Mouse (Mus musculus) thymus, adult 2 months (tissue): Measurements from ENCODE around the gene Fkbp9. TPM values are rescaled to one million over a fixed set of nuclear protein-coding genes. Genes with fewer than 3 reads are reported as not detected.

ENCODE experiments used
- DNase-seq: peaks from one replicate; pipeline ENCODE4 v3.0.0; 2021
- H3K27ac ChIP-seq: fragments of 200-500 bp; 2 replicates; pipeline ENCODE4 v1.5.1; 2012; ENCODE audit warnings: low read length, control low read depth; ENCODE audit not compliant: control insufficient read depth, insufficient read depth
- H3K27me3 ChIP-seq: fragments of 200-500 bp; 2 replicates; pipeline ENCODE4 v1.6.1; 2012; ENCODE audit warnings: mild to moderate bottlenecking, low read length, moderate library complexity, mixed read lengths; ENCODE audit not compliant: control insufficient read depth, insufficient read depth
- H3K36me3 ChIP-seq: fragments of 200-500 bp; 2 replicates; pipeline ENCODE4 v1.6.1; 2012; ENCODE audit warnings: mild to moderate bottlenecking, low read length, moderate library complexity; ENCODE audit not compliant: control insufficient read depth, insufficient read depth
- H3K4me1 ChIP-seq: fragments of 200-500 bp; replicated peaks from 2 replicates; pipeline ENCODE4 v1.6.1; 2012; ENCODE audit warnings: low read length; ENCODE audit not compliant: control insufficient read depth, insufficient read depth
- H3K4me3 ChIP-seq: fragments of 200-500 bp; 2 replicates; pipeline ENCODE4 v1.5.1; 2012; ENCODE audit warnings: mild to moderate bottlenecking, low read length, control low read depth, moderate library complexity; ENCODE audit not compliant: control insufficient read depth, insufficient read depth
- CTCF ChIP-seq: fragments of 200-500 bp; IDR thresholded peaks from 2 replicates; pipeline ENCODE4 v1.5.1; 2012; ENCODE audit warnings: mild to moderate bottlenecking, control low read depth, low read length, moderate library complexity, borderline replicate concordance; ENCODE audit not compliant: control insufficient read depth, poor library complexity, insufficient read depth; ENCODE audit errors: extremely low read depth
- POLR2A ChIP-seq: fragments of 200-500 bp; IDR thresholded peaks from 2 replicates; pipeline ENCODE4 v1.6.1; 2012; ENCODE audit warnings: mild to moderate bottlenecking, low read length, control low read depth, moderate library complexity; ENCODE audit not compliant: control insufficient read depth, poor library complexity, insufficient read depth; ENCODE audit errors: extremely low read depth
- WGBS: fragments of 180-500 bp; shearing (Covaris S2); methylation state at CpG from one replicate; pipeline ENCODE4 v1.1.7; 2018; 5-methylcytosine and 5-hydroxymethylcytosine counted together
- polyA plus RNA-seq: library from polyadenylated mRNA; depleted of rRNA; stranded (reverse); fragments of >200 nt; gene quantifications from 2 replicates; pipeline ENCODE4 v1.2.3, GENCODE M21; 2012

Fkbp9 gene
- polyA plus RNA-seq, 1 experiment: 11.1 TPM

GRCm38 (mm10) chr6:56913092-56913858 is 81.4 kb downstream of the Fkbp9 start:
- Histone ChIP-seq H3K27ac (no peak overlapping the region), H3K36me3 (no peaks in the 10 kb centered on the region), H3K27me3 (no peaks in the 10 kb centered on the region), H3K4me1 (peaks cover 17% of the 10 kb centered on the region), H3K4me3 (no peak overlapping the region)
- no peak for TF ChIP-seq POLR2A
- no peak for TF ChIP-seq CTCF
- DNase-seq: no peak
- WGBS: 88% methylated on average over 2 of the region's 2 CpGs

- no peak for TF ChIP-seq CTCF
- TF ChIP-seq POLR2A: no peak
- Histone ChIP-seq H3K27me3 (no peaks in the 10 kb centered on the region), H3K4me3 (no peak overlapping the region), H3K36me3 (no peaks in the 10 kb centered on the region), H3K4me1 (peaks cover 27% of the 10 kb centered on the region), H3K27ac (peak overlapping the region; percentile 83)
- 3% methylated on average over 2 of the region's 2 CpGs for WGBS
- DNase-seq: peak; percentile 40
Observed at GRCm38 (mm10) chr6:56916279-56916678, 84.4 kb downstream of the Fkbp9 start.

- no peak for TF ChIP-seq POLR2A
- no peak for TF ChIP-seq CTCF
- 49% methylated on average over 12 of the region's 12 CpGs for WGBS
- H3K27ac ChIP-seq: no peak overlapping the region
- no peaks in the 10 kb centered on the region for H3K27me3 ChIP-seq
- peaks cover 27% of the 10 kb centered on the region for H3K4me1 ChIP-seq
- no peaks in the 10 kb centered on the region for H3K36me3 ChIP-seq
- peak; percentile 32 for DNase-seq
- H3K4me3 ChIP-seq: no peak overlapping the region
Observed at GRCm38 (mm10) chr6:56917578-56918368, 85.9 kb downstream of the Fkbp9 start.

- no peak for TF ChIP-seq CTCF
- TF ChIP-seq POLR2A: no peak
- Histone ChIP-seq H3K4me3 (no peak overlapping the region), H3K4me1 (peaks cover 27% of the 10 kb centered on the region)
Observed at GRCm38 (mm10) chr6:56919330-56920044, 87.6 kb downstream of the Fkbp9 start.

GRCm38 (mm10) chr6:56920222-56921092 is 88.6 kb downstream of the Fkbp9 start:
- TF ChIP-seq CTCF (no peak), POLR2A (no peak)
- no peak overlapping the region for H3K4me3 ChIP-seq
- H3K27me3 ChIP-seq: no peaks in the 10 kb centered on the region
- no peaks in the 10 kb centered on the region for H3K36me3 ChIP-seq
- peaks cover 27% of the 10 kb centered on the region for H3K4me1 ChIP-seq
- H3K27ac ChIP-seq: no peak overlapping the region
- DNase-seq: no peak
- WGBS: 91% methylated on average over 12 of the region's 12 CpGs

More at GRCm38 (mm10) chr6:56919330-56920044, 87.6 kb downstream of the Fkbp9 start:
- no peaks in the 10 kb centered on the region for H3K36me3 ChIP-seq
- WGBS: 68% methylated on average over 7 of the region's 7 CpGs
- no peaks in the 10 kb centered on the region for H3K27me3 ChIP-seq
- no peak for DNase-seq
- H3K27ac ChIP-seq: no peak overlapping the region
